Mouse (Mus musculus) stomach, embryonic 16.5 days (tissue): ENCODE measurements around the gene Zpld1. TPM values are rescaled to one million over a fixed set of nuclear protein-coding genes. Genes with fewer than 3 reads are reported as not detected.

Experiments
- ATAC-seq: fragments of 200-750 bp; cut with Nextera tagmentation; 2 replicates; pipeline ENCODE4 v1.8.0; 2017; ENCODE audit warnings: moderate number of reproducible peaks, moderate TSS enrichment; ENCODE audit not compliant: insufficient read depth, low FRiP score
- H3K27ac ChIP-seq: fragments of 300-500 bp; sonication (generic); 2 replicates; pipeline ENCODE4 v1.5.1; 2014; ENCODE audit warnings: low read length
- H3K27me3 ChIP-seq: fragments of 300-500 bp; sonication (generic); 2 replicates; pipeline ENCODE4 v1.6.1; 2014; ENCODE audit warnings: low read length, control low read depth, mixed read lengths; ENCODE audit not compliant: control insufficient read depth, insufficient read depth
- H3K36me3 ChIP-seq: fragments of 300-500 bp; sonication (generic); 2 replicates; pipeline ENCODE4 v1.6.1; 2014; ENCODE audit warnings: low read length; ENCODE audit not compliant: control insufficient read depth, insufficient read depth
- H3K4me1 ChIP-seq: fragments of 300-500 bp; sonication (generic); 2 replicates; pipeline ENCODE4 v1.6.1; 2014; ENCODE audit warnings: low read length, control low read depth, mixed read lengths; ENCODE audit not compliant: control insufficient read depth, insufficient read depth
- H3K4me2 ChIP-seq: fragments of 300-500 bp; sonication (generic); 2 replicates; pipeline ENCODE4 v1.6.1; 2014; ENCODE audit warnings: low read depth, low read length, mixed read lengths
- H3K4me3 ChIP-seq: fragments of 300-500 bp; sonication (generic); replicated peaks from 2 replicates; pipeline ENCODE4 v1.5.1; 2014; ENCODE audit warnings: mild to moderate bottlenecking, low read length
- H3K9ac ChIP-seq: fragments of 300-500 bp; sonication (generic); 2 replicates; pipeline ENCODE4 v1.6.1; 2014; ENCODE audit warnings: low read length
- H3K9me3 ChIP-seq: fragments of 300-500 bp; sonication (generic); replicated peaks from 2 replicates; pipeline ENCODE4 v1.6.1; 2016; ENCODE audit warnings: low read length, control low read depth; ENCODE audit not compliant: control insufficient read depth
- WGBS: fragments of 180-500 bp; shearing (Covaris S2); extraction: QIAGEN DNeasy Blood & Tissue Kit; methylation state at CpG from one replicate; pipeline ENCODE4 v1.1.7; 2014; 5-methylcytosine and 5-hydroxymethylcytosine counted together
- polyA plus RNA-seq: library from polyadenylated mRNA; unstranded; fragments of >200 nt; fragmentation: Nextera tagmentation; extraction: Ambion mirVana; gene quantifications from 2 replicates; pipeline ENCODE4 v1.2.1, GENCODE M21; 2015

The Zpld1 gene
- 0.61 and 0.66 TPM in 2 replicates for polyA plus RNA-seq

DNA sequence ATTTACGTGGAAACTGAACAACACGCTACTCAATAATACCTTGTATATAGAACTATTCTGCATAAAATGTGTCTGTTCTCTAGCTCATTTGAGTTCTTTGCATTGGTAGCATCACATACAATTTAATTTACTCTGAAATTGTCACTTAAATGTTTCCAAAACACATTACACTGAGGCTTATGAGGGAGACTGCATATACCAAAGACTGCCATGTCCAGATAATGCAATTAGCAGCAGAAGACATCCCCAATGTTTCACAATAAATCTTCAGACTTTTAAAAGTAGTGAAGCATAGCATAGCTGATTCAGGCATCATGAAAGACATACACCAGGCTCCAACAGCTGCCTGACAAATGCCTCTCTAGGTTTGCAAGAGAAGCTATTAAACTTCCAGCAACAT, at the start of gene Zpld1:
Zpld1 (minus strand) TSS at position 101 of the 400 bp plus-strand sequence.
- Histone ChIP-seq H3K27me3 (no peaks in the 10 kb centered on the region), H3K27ac (no peak within 1 kb of the TSS)

DNA sequence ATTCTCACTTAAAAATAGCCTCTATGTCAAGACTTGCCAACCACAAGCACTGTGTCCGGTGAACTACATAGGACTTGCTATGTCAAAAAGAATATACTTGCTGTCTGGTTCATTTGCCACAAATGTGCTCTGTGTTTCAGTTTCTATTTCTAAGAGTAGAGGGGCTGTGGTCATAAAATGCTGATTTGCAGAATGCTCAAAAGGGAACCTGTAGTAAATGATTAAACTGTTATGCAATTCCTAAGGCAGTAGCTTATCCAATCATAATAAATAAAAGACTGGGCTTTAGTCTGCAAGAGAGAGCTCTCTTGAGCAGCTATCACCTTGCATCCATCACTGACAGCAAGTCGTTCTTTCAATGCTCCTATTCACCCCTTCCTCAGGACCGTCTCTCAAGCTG, 47.9 kb upstream of the Zpld1 start:
- no peaks in the 10 kb centered on the region for H3K9me3 ChIP-seq
- no peak overlapping the region for H3K4me2 ChIP-seq
- H3K4me3 ChIP-seq = no peak overlapping the region
- no peak for ATAC-seq
- 54% methylated on average over 3 of the region's 3 CpGs for WGBS
- no peak overlapping the region for H3K27ac ChIP-seq
- H3K27me3 ChIP-seq = no peaks in the 10 kb centered on the region
- no peaks in the 10 kb centered on the region for H3K4me1 ChIP-seq
- no peaks in the 10 kb centered on the region for H3K36me3 ChIP-seq
- H3K9ac ChIP-seq = no peak overlapping the region

More for the DNA sequence above, at the start of gene Zpld1:
- Histone ChIP-seq H3K4me1 (no peaks in the 10 kb centered on the region), H3K9me3 (no peaks in the 10 kb centered on the region), H3K9ac (no peak within 1 kb of the TSS), H3K4me3 (no peak within 1 kb of the TSS), H3K36me3 (no peaks in the 10 kb centered on the region), H3K4me2 (no peak within 1 kb of the TSS)
- 89% methylated on average over 2 of the region's 2 CpGs for WGBS
- no peak for ATAC-seq

DNA sequence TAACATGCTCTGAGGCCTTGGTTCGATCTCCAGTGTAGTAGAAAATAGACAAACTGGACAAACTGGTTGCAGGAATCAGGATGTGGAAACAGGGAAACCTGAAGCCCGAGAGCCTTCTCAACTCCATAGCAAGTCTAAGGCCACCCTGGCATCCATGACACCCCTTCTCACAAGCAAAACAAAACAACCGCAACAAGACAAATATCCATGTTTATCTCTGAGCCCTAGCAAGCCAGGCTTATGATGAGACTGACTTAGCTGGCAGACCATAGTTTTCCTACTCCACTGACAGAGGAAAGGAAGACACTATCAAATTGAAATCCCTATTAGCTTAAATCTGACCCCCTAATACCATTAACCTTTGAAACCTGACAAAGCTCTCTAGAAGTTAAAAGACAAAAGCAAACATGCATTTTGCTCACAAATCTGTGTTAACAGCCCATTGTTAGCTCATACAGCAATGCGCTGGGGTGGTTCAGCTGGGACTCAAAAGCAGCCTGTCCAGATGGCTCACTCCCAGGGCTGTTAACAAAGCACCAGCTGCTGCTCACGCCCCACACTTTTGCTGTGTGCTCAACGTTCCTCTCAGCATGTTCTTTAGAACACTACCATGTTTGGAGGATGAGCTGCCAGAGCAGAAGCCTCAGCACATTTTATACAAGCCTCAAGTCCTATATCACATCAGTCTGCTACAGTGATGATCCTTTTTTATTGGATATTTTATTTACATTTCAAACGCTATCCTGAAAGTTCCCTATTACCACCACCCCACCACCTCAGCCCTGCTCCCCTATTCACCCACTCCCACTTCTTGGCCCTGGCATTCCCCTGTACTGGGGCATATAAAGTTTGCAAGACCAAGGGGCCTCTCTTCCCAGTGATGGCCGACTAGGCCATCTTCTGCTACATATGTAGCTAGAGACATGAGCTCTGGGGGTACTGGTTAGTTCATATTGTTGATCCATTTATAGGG, 24.0 kb upstream of the Zpld1 start:
- H3K4me2 ChIP-seq = no peak overlapping the region
- H3K9ac ChIP-seq = no peak overlapping the region
- no peaks in the 10 kb centered on the region for H3K4me1 ChIP-seq
- 44% methylated on average over 8 of the region's 8 CpGs for WGBS
- no peak overlapping the region for H3K27ac ChIP-seq
- H3K4me3 ChIP-seq = no peak overlapping the region
- no peaks in the 10 kb centered on the region for H3K9me3 ChIP-seq
- no peaks in the 10 kb centered on the region for H3K36me3 ChIP-seq
- no peaks in the 10 kb centered on the region for H3K27me3 ChIP-seq
- peak; percentile 86 for ATAC-seq

DNA sequence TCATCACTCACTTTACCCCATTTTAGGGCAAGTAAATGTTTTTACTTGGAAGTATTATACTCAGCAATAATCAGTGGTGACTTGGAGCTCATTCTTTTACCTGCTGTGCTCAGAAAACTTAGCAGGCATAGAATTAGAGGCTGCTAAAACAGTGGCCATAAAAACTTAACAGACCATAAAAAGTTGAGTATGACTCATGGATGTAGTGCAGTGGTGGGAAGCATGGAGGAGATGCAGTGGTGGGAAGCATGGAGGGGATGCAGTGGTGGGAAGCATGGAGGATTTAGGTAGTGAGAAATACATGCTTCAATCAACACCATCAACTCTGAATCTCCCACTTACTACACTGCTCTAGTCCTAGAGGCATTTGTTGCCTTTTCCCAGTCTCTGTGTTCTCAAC, 19.2 kb upstream of the Zpld1 start:
- H3K9me3 ChIP-seq = no peaks in the 10 kb centered on the region
- no peak overlapping the region for H3K9ac ChIP-seq
- no peak for ATAC-seq
- no peaks in the 10 kb centered on the region for H3K4me1 ChIP-seq
- H3K27me3 ChIP-seq = no peaks in the 10 kb centered on the region
- H3K4me3 ChIP-seq = no peak overlapping the region
- H3K4me2 ChIP-seq = no peak overlapping the region
- H3K36me3 ChIP-seq = no peaks in the 10 kb centered on the region
- H3K27ac ChIP-seq = no peak overlapping the region

DNA sequence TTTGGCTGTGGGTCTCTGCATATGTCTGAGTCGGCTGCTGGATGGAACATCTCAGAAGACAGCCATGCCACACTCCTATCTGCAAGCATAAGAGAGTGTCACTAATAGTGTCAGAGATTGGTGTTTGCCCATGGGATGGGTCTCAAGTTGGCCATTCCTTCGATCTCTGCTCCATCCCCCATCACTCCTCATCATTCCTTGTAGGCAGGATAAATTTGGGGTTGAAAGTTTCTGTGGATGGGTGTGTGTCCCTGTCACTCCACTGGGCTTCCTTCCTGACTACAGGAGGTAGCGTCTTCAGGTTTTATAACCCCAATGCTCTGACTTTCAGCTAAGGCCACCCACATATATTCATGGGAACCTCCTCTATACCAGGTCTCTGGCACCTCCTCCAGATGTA, 14.3 kb upstream of the Zpld1 start:
- no peak overlapping the region for H3K4me3 ChIP-seq
- no peaks in the 10 kb centered on the region for H3K36me3 ChIP-seq
- no peak overlapping the region for H3K4me2 ChIP-seq
- no peaks in the 10 kb centered on the region for H3K9me3 ChIP-seq
- no peak overlapping the region for H3K27ac ChIP-seq
- H3K27me3 ChIP-seq = no peaks in the 10 kb centered on the region
- ATAC-seq = no peak
- WGBS = 91% methylated on average over 3 of the region's 3 CpGs
- no peak overlapping the region for H3K9ac ChIP-seq
- no peaks in the 10 kb centered on the region for H3K4me1 ChIP-seq

DNA sequence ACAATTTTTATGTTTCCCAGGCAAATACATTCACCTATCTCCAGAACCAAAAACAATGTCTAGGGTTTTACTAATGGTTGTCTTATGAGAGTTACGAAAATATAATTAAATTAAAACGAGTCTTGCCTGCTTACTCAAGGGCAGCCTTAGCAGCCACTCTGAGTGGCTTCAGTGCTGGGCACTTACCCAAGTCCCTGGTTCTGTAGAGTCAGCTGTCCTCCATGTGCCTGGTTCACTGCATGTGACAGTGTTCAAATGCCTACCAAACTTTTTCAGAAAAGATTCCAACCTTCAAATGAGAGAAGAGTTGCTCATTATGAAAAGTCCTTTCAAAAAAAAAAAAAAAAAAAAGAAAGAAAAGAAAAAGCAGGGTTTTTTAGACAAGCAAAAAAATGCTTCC, 15.1 kb downstream of the Zpld1 start:
- no peak for ATAC-seq
- 71% methylated on average over 2 of the region's 2 CpGs for WGBS
- no peaks in the 10 kb centered on the region for H3K9me3 ChIP-seq
- no peak overlapping the region for H3K4me2 ChIP-seq
- H3K27ac ChIP-seq = no peak overlapping the region
- H3K27me3 ChIP-seq = no peaks in the 10 kb centered on the region
- no peak overlapping the region for H3K9ac ChIP-seq
- no peaks in the 10 kb centered on the region for H3K36me3 ChIP-seq
- no peak overlapping the region for H3K4me3 ChIP-seq
- no peaks in the 10 kb centered on the region for H3K4me1 ChIP-seq

DNA sequence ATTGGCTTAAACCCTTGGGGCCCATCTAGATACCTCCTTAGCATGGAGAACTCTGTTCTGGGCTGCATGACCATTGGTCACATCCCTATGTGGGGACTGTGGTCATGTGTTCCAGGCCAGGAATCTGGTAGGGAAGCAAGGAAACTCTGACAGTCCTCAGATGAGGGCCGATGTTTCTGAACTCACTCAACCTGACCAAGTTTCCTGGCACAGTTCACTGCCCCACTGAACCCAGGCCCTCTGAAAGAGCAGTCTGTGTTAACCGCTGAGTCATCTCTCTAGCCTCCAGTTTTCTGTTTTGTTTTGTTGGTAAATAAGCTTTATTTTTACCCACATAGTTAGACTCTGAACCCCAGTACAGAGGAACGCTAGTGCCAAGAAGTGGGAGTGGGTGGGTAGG, 20.3 kb downstream of the Zpld1 start:
- WGBS = 96% methylated on average over 3 of the region's 3 CpGs
- ATAC-seq = no peak

DNA sequence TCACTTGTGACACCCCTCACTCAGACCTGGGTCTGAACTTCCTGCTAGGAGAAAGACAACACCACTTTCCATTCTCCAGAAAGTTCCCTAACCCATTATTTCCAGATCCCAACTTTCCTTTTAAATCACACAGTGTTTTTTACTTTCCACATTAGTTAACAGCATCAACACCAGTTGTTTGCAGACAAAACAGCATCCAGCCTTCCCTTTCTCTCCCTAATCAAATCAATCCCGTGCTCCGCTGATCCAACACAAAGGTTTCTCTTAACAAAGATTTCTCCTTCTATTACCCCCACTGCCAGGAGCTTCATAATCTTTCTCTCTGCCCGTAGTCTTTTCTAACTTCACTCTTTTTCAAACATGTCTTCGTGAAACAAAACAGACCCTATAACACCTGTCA, 32.5 kb downstream of the Zpld1 start:
- Histone ChIP-seq H3K4me3 (no peak overlapping the region), H3K4me1 (no peaks in the 10 kb centered on the region), H3K9ac (no peak overlapping the region), H3K4me2 (no peak overlapping the region), H3K27ac (no peak overlapping the region), H3K9me3 (no peaks in the 10 kb centered on the region), H3K36me3 (no peaks in the 10 kb centered on the region), H3K27me3 (no peaks in the 10 kb centered on the region)
- 36% methylated on average over 4 of the region's 4 CpGs for WGBS
- no peak for ATAC-seq

More for the DNA sequence above, 20.3 kb downstream of the Zpld1 start:
- Histone ChIP-seq H3K4me1 (no peaks in the 10 kb centered on the region), H3K27me3 (no peaks in the 10 kb centered on the region), H3K4me2 (no peak overlapping the region), H3K27ac (no peak overlapping the region), H3K9ac (no peak overlapping the region), H3K36me3 (no peaks in the 10 kb centered on the region), H3K9me3 (no peaks in the 10 kb centered on the region), H3K4me3 (no peak overlapping the region)

DNA sequence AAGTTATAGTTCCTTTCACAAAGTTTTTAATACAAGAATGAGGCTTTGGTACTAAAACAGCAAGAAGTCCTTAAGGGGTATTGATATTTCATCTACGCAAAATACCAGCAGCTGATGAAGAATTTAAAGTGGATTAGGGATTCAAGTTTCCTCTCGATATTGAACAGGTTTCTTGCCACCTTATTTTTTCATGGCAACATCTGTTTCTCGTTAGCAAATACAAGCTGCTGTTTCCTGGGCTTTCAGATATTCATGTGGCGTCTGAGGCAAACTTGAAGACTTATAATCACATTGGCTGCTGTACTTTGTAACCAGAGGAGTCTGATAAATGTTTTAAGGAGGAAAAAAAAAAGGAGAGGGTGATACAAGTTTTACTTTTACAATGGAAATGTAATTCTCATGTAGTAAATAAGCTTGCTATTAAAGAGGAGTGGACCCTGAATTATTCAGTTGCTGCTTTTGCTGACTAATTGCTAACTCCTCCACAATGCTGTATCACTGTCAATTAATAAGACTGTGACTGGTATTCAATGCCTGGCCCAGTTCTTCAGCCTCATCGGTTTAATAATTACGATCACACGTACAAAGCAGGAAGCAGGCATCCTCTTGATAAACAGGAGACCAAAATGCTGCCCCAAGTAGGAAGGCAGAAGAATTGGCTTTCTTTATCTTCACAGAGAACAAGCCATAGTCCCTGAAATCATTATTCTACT, 36.8 kb downstream of the Zpld1 start:
- Histone ChIP-seq H3K27ac (no peak overlapping the region), H3K27me3 (no peaks in the 10 kb centered on the region), H3K9me3 (no peaks in the 10 kb centered on the region), H3K4me1 (no peaks in the 10 kb centered on the region), H3K9ac (no peak overlapping the region), H3K36me3 (no peaks in the 10 kb centered on the region), H3K4me2 (no peak overlapping the region), H3K4me3 (no peak overlapping the region)
- no peak for ATAC-seq
- WGBS = 53% methylated on average over 7 of the region's 7 CpGs
